Mouse (Mus musculus): ENCODE data around the gene Hils1.
A peak's percentile ranks its signal among the peaks of the same experiment; 100 is the strongest.

Gene Hils1

GRCm38 (mm10) chr11:94989562-94990017 lies 22.2 kb downstream of the Hils1 start:
- Histone ChIP-seq H3K36me3 (ENCODE audit: control insufficient read depth, insufficient read depth, low read length, poor library complexity, severe bottlenecking) (no peaks in the 10 kb centered on the region), H3K27me3 (ENCODE audit: control insufficient read depth, insufficient read depth, low read length, poor library complexity, severe bottlenecking) (no peaks in the 10 kb centered on the region)
- peak; percentile 82 for DNase-seq (ENCODE audit: low read depth, low spot score)

- H3K27me3 ChIP-seq (ENCODE audit: control insufficient read depth, insufficient read depth, low read length, poor library complexity, severe bottlenecking), result no peaks in the 10 kb centered on the region
- no peak for DNase-seq (ENCODE audit: low read depth, low spot score)
- H3K36me3 ChIP-seq (ENCODE audit: control insufficient read depth, insufficient read depth, low read length, poor library complexity, severe bottlenecking), result no peaks in the 10 kb centered on the region
Observed at GRCm38 (mm10) chr11:94990102-94990748, 22.8 kb downstream of the Hils1 start.

GRCm38 (mm10) chr11:94990749-94991577 lies 23.6 kb downstream of the Hils1 start, which contains the start of gene Ppp1r9b:
TSS of gene Ppp1r9b (plus strand) at chr11:94991035.
- peak; percentile 91 for DNase-seq (ENCODE audit: low read depth, low spot score)
- H3K36me3 ChIP-seq (ENCODE audit: control insufficient read depth, insufficient read depth, low read length, poor library complexity, severe bottlenecking), result no peaks in the 10 kb centered on the region

GRCm38 (mm10) chr11:94991641-94992479 lies 24.5 kb downstream of the Hils1 start:
- peak; percentile 49 for DNase-seq (ENCODE audit: low read depth, low spot score)
- Histone ChIP-seq H3K36me3 (ENCODE audit: control insufficient read depth, insufficient read depth, low read length, poor library complexity, severe bottlenecking) (no peaks in the 10 kb centered on the region), H3K27me3 (ENCODE audit: control insufficient read depth, insufficient read depth, low read length, poor library complexity, severe bottlenecking) (no peaks in the 10 kb centered on the region)

More at GRCm38 (mm10) chr11:94990749-94991577, 23.6 kb downstream of the Hils1 start, which contains the start of gene Ppp1r9b:
- H3K27me3 ChIP-seq (ENCODE audit: control insufficient read depth, insufficient read depth, low read length, poor library complexity, severe bottlenecking), result no peaks in the 10 kb centered on the region

GRCm38 (mm10) chr11:94992480-94992753 lies 25.0 kb downstream of the Hils1 start:
- DNase-seq (ENCODE audit: low read depth, low spot score), result no peak
- H3K36me3 ChIP-seq (ENCODE audit: control insufficient read depth, insufficient read depth, low read length, poor library complexity, severe bottlenecking), result no peaks in the 10 kb centered on the region
- no peaks in the 10 kb centered on the region for H3K27me3 ChIP-seq (ENCODE audit: control insufficient read depth, insufficient read depth, low read length, poor library complexity, severe bottlenecking)

- peak; percentile 50 for DNase-seq (ENCODE audit: low read depth, low spot score)
- H3K27me3 ChIP-seq (ENCODE audit: control insufficient read depth, insufficient read depth, low read length, poor library complexity, severe bottlenecking), result no peaks in the 10 kb centered on the region
Observed at GRCm38 (mm10) chr11:94992754-94993606, 25.6 kb downstream of the Hils1 start.

GRCm38 (mm10) chr11:94994208-94994814 lies 26.9 kb downstream of the Hils1 start:
- Histone ChIP-seq H3K36me3 (ENCODE audit: control insufficient read depth, insufficient read depth, low read length, poor library complexity, severe bottlenecking) (no peaks in the 10 kb centered on the region; the same call in 1 of the 2 replicates), H3K27me3 (ENCODE audit: control insufficient read depth, insufficient read depth, low read length, poor library complexity, severe bottlenecking) (no peaks in the 10 kb centered on the region)
- no peak for DNase-seq (ENCODE audit: low read depth, low spot score)

More at GRCm38 (mm10) chr11:94992754-94993606, 25.6 kb downstream of the Hils1 start:
- no peaks in the 10 kb centered on the region for H3K36me3 ChIP-seq (ENCODE audit: control insufficient read depth, insufficient read depth, low read length, poor library complexity, severe bottlenecking)

GRCm38 (mm10) chr11:94994947-94995772 lies 27.8 kb downstream of the Hils1 start:
- DNase-seq (ENCODE audit: low read depth, low spot score), result no peak
- H3K36me3 ChIP-seq (ENCODE audit: control insufficient read depth, insufficient read depth, low read length, poor library complexity, severe bottlenecking), result no peaks in the 10 kb centered on the region; the same call in 1 of the 2 replicates
- no peaks in the 10 kb centered on the region for H3K27me3 ChIP-seq (ENCODE audit: control insufficient read depth, insufficient read depth, low read length, poor library complexity, severe bottlenecking)

GRCm38 (mm10) chr11:94996101-94996500 lies 28.7 kb downstream of the Hils1 start:
- Histone ChIP-seq H3K27me3 (ENCODE audit: control insufficient read depth, insufficient read depth, low read length, poor library complexity, severe bottlenecking) (no peaks in the 10 kb centered on the region), H3K36me3 (ENCODE audit: control insufficient read depth, insufficient read depth, low read length, poor library complexity, severe bottlenecking) (no peaks in the 10 kb centered on the region; the same call in 1 of the 2 replicates)
- no peak for DNase-seq (ENCODE audit: low read depth, low spot score)

GRCm38 (mm10) chr11:94996984-94997383 lies 29.6 kb downstream of the Hils1 start:
- DNase-seq (ENCODE audit: low read depth, low spot score), result no peak
- H3K27me3 ChIP-seq (ENCODE audit: control insufficient read depth, insufficient read depth, low read length, poor library complexity, severe bottlenecking), result no peaks in the 10 kb centered on the region

GRCm38 (mm10) chr11:94997596-94997995 lies 30.2 kb downstream of the Hils1 start:
- DNase-seq (ENCODE audit: low read depth, low spot score), result no peak

More at GRCm38 (mm10) chr11:94996984-94997383, 29.6 kb downstream of the Hils1 start:
- no peaks in the 10 kb centered on the region; the same call in 1 of the 2 replicates for H3K36me3 ChIP-seq (ENCODE audit: control insufficient read depth, insufficient read depth, low read length, poor library complexity, severe bottlenecking)

GRCm38 (mm10) chr11:94998041-94998531 lies 30.7 kb downstream of the Hils1 start:
- peaks cover 3% of the 10 kb centered on the region for H3K36me3 ChIP-seq (ENCODE audit: control insufficient read depth, insufficient read depth, low read length, poor library complexity, severe bottlenecking)
- DNase-seq (ENCODE audit: low read depth, low spot score), result no peak
- no peaks in the 10 kb centered on the region for H3K27me3 ChIP-seq (ENCODE audit: control insufficient read depth, insufficient read depth, low read length, poor library complexity, severe bottlenecking)

More at GRCm38 (mm10) chr11:94997596-94997995, 30.2 kb downstream of the Hils1 start:
- Histone ChIP-seq H3K36me3 (ENCODE audit: control insufficient read depth, insufficient read depth, low read length, poor library complexity, severe bottlenecking) (peaks cover 3% of the 10 kb centered on the region), H3K27me3 (ENCODE audit: control insufficient read depth, insufficient read depth, low read length, poor library complexity, severe bottlenecking) (no peaks in the 10 kb centered on the region)

GRCm38 (mm10) chr11:95000128-95000527 lies 32.7 kb downstream of the Hils1 start:
- DNase-seq (ENCODE audit: low read depth, low spot score), result no peak
- Histone ChIP-seq H3K27me3 (ENCODE audit: control insufficient read depth, insufficient read depth, low read length, poor library complexity, severe bottlenecking) (no peaks in the 10 kb centered on the region), H3K36me3 (ENCODE audit: control insufficient read depth, insufficient read depth, low read length, poor library complexity, severe bottlenecking) (peaks cover 3% of the 10 kb centered on the region)

Data from splenic B cell, adult 2 months (primary cell).